Mouse (Mus musculus) heart, postnatal 25 days (tissue): ENCODE data around the gene Ceacam1. TPM values are rescaled to one million over a fixed set of nuclear protein-coding genes. Genes with fewer than 3 reads are reported as not detected.
A peak's percentile ranks its signal among the peaks of the same experiment; 100 is the strongest.
"Not testable (repeated sequence)": the region's sequence is repeated elsewhere in the genome, so short reads cannot be mapped to it uniquely, and the experiment has no call there.

Experiments used
- DNase-seq: peaks from one replicate; pipeline ENCODE4 v3.0.0; 2022; ENCODE audit warnings: low spot score
- intact Hi-C: fragments of 180-260 bp; cut with DNase I; formaldehyde crosslinking; loops from one replicate; pipeline ENCODE4 v1.15.1; 2025
- total RNA-seq, 2 experiments: library from RNA; stranded (reverse); gene quantifications; 2 replicates each; pipeline ENCODE4 v1.2.3; 2021

Gene Ceacam1
- total RNA-seq, 2 experiments from 2014 or later, result 12.4 to 14.7 TPM

GRCm38 (mm10) chr7:25449913-25450890 is 27.2 kb downstream of the Ceacam1 start:
- no peak for DNase-seq
- intact Hi-C loops, result loop anchor here (10.0 kb wide), 1 partner anchor 645 kb away; no protein-coding TSS in a partner anchor

DNA sequence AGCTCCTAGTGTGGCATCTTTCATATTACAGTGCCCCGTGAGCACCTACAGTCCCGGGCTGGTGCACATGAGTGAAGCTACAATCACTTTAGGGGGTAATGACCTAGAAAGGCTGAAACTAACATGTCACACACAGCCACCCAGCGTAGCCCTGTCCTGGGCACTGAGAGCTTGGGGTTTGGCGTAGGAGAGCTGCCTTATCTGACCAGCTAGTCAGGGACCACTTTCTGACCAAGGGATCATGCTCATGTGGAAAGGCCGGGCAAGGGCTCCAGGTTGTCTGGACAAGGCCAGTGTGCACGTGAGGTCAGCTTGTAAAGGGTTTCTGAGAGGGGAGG is 36.6 kb downstream of the Ceacam1 start:
- no peak for DNase-seq
- intact Hi-C loops, result loop anchor here (10.0 kb wide), 1 partner anchor 636 kb away; no protein-coding TSS in a partner anchor

DNA sequence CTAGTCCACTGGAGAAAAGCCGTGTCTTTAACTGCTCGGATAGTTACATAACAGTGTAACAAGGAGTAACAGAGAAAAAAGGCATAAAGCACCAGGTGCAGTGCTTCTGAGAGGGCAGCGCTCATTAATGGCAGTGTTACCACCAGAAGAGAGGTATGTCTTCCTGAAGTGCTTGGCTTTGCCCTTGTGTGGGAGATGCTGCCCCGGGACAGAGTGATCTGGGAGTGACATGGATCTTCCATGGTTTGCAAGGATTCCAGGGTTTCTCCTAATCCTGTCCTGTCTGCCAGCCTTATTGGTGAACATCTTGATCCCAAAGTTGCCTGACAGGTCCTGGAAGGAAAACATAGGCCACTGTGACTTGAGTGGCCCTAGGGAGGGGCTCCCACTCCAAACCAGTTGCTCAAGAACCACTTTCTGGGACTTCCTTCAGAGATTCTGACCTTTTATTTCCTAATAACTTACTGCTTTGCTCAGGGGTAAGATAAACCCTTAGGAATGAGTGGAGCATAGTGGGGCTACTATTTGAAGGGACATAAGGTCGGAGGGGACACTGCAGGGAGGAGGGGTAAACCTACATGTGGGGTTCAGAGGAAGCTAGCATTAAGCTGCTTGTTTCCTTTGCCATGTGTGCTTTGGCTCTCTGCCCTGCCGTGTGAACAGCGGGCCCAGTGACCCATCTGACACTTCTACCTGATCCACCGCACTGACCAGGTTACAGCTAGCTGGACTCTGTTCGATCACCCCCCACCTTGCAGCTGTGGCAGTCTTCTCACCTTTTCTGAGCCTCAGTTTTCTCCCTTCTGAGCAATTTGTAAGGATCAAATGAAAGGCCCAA is 37.2 kb downstream of the Ceacam1 start:
- intact Hi-C loops, result loop anchor here (10.0 kb wide), 1 partner anchor 635 kb away; no protein-coding TSS in a partner anchor
- DNase-seq, result no peak

DNA sequence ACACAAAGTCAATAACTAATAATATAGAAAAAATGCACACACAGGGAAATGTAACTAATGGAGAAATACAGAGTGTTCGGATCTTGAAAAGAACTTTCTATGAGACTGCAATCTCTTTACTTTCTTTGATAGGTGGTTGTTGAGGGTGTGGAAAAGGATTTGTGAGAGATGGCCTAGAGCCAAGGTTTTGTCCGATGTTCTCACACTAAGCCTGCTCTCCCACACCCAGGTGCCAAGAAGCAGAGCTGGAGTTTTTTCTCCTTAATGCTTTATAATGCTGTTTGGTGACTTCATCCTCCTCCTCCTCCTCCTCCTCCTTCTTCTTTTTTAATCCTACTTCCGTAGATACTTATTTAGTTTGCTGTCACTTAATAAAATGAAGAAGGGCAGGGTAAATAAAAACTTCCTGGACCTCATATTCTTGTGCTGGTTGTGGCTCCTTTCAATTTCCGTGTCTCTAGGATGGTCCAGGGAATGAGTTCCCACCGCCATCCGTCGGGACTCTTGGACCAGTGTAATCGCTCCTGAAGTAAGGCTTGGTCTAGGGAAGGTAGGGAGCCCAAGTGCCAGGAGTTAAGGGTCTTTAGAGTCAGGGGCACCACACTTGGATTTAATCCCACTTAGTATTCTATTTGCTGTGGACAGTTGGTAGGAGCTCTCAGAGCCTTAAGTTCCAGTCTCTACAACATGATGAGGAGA is 38.1 kb downstream of the Ceacam1 start:
- no peak for DNase-seq
- intact Hi-C loops, result no loop called here

- DNase-seq, result no peak
- intact Hi-C loops, result no loop called here
These were observed 40.7 kb downstream of the Ceacam1 start for GRCm38 (mm10) chr7:25436704-25437103.

GRCm38 (mm10) chr7:25436226-25436625 is 41.2 kb downstream of the Ceacam1 start:
- intact Hi-C loops, result no loop called here
- peak; percentile 33 for DNase-seq

- DNase-seq, result no peak
- intact Hi-C loops, result no loop called here
These were observed 41.9 kb downstream of the Ceacam1 start for GRCm38 (mm10) chr7:25435546-25435851.

DNA sequence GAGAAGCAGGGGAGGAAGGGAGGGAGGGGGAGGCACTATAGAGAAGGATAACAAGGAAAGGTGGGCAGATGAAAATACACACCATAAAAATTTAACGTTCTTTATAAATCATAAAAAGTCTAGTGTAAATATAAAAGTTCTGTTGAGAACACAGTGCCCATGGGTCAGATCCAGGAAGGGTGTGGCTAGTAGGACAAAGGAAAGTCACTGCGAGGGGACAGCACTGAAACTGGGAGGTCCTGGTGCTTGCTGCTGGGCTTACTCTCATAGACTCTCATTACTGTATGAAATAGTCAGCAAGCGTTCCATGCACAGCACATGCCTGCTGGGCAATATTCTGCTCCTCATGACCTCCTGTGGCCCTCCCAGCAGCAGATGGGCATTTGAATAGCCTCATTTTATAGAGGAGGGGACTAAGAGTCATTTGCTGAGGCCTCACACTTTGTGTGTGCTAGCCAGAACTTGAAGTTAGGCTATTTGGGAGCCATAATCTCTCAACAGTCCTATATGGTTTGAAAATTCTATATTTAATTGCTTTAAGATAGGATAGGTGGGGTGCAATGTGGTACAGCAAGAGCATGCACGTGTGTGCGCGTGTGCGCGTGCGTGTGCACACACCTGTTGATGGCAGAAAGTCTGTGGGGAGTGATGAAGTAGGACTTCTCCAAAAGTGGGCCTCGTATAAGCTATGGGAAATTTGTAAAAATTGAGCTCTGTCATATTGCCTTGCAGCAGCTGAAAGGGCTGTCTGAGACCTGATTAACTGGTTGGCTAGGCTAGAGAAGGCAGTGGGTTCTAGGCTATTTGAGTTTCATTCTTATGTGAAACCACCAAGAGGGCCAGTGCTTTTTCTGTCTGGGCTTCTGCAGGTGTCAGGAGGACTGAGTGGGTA is 42.5 kb downstream of the Ceacam1 start:
- DNase-seq, result no peak
- intact Hi-C loops, result no loop called here

- no peak for DNase-seq
- intact Hi-C loops, result no loop called here
These were observed 43.4 kb downstream of the Ceacam1 start for GRCm38 (mm10) chr7:25433781-25434560.

DNA sequence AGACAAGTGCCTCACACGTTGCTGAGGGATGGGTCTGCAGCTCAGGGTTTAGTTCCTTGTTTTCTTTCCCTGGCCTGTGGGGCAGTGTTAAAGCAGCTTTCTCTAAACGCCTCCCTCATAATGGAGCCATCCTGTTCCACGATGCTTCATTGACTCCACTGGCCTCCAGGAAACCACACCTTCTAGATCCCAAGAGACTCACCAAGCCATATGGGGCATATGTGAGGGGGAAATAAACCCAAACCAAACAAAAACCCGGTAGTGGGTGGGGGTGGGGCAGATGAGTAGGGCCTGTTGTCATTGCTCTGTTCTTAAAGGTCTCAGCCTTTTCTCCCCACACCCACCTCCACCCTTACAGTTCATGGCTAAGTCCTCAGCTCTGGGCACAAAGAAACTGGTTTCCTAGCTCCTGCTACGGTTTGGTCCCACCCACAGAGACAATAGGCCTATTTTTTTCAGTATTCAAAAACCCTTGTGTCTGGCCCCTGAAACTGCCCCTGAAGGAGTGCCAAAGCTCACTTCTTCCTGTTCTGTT is 44.3 kb downstream of the Ceacam1 start:
- peak; percentile 16 for DNase-seq
- intact Hi-C loops, result no loop called here

GRCm38 (mm10) chr7:25432381-25432780 is 45.0 kb downstream of the Ceacam1 start:
- intact Hi-C loops, result no loop called here
- DNase-seq, result no peak

DNA sequence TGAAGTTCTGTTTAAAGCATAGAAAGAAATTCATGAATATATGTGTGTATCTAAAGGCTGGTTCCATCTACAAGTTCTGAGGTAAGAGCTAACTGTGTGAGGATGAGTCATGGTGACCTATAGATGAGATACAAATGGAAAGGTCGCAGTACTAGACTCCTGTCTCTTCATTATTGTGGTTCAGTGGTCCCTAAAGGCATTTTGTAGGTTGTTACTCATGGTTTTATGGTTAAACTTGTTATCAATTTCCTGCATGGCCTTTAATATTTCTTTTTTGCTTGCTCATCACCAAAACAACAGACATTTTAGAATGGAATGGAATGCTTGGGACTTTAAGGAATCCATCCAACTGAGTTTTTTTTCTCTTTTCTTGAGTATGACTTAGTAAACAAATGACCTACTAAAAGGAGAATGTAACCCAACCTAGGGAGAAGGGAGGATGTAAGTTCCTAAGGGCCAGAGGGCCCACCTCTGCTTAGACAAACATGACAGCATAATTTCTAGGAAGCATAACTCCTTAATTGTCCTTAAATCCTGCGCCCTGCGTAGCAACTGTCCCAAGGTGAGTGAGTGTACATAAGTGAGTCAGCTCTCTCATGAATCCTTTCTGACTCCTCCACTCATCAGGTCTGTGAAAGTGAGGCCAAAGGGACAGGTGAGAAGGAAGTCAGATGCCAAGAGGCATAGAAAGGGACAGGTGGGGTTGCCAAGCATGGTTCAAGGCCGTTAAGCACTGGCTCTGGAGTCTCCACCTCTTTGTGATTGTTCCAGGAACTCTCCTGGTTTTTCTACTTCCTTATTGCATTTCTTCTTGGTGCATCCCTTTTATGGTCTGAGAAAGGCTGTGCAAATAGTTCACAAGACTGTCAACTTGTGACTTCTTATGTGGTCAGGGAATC is 47.3 kb downstream of the Ceacam1 start:
- DNase-seq, result no peak
- intact Hi-C loops, result loop anchor here (5.0 kb wide), 1 partner anchor 167 kb away; no protein-coding TSS in a partner anchor

GRCm38 (mm10) chr7:25428321-25428720 is 49.1 kb downstream of the Ceacam1 start:
- no peak for DNase-seq
- intact Hi-C loops, result loop anchor here (5.0 kb wide), 1 partner anchor 169 kb away; no protein-coding TSS in a partner anchor

DNA sequence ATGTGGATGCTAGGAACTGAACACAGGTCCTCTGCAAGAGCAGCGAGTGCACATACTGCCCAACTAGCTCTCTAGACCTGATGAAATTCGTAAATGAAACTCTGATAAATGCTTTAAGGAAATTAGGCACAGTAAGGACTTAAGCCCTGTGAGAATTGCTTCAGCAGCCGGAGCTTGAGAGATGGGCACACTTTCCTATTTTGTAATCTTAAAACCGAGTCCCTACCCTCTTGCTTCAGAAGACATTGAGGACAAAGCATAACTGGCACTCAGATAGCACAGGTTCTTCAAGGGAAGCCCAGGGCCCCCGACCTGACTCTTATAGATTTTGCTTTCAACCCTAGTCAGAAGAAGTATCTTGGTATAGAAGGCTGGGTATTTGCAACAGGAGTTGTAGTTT is 50.3 kb downstream of the Ceacam1 start:
- no peak for DNase-seq
- intact Hi-C loops, result loop anchor here (5.0 kb wide), 1 partner anchor 170 kb away; no protein-coding TSS in a partner anchor

DNA sequence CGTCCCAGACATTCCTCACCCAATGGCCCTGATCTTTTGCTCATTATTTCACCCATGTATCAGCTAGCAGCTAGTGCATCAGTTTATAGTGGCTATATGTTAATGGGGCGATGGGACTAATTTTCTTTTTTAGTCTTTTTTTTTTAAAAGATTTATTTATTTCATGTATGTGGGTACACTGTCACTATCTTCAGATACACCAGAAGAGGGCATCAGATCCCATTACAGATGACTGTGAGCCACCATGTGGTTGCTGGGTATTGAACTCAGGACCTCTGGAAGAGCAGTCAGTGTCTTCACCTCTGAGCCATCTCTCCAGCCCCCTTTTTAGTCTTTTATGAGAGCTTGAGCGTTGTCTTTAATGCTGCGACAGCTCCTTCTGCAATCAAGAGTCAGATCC is 51.0 kb downstream of the Ceacam1 start:
- intact Hi-C loops, result loop anchor here (5.0 kb wide), 1 partner anchor 171 kb away; no protein-coding TSS in a partner anchor
- DNase-seq, result not testable (repeated sequence)

GRCm38 (mm10) chr7:25424429-25424828 is 53.0 kb downstream of the Ceacam1 start:
- intact Hi-C loops, result loop anchor here (1.0 to 2.0 kb wide), 2 partner anchors 55 to 116 kb away; no protein-coding TSS in a partner anchor
- DNase-seq, result peak; percentile 41

DNA sequence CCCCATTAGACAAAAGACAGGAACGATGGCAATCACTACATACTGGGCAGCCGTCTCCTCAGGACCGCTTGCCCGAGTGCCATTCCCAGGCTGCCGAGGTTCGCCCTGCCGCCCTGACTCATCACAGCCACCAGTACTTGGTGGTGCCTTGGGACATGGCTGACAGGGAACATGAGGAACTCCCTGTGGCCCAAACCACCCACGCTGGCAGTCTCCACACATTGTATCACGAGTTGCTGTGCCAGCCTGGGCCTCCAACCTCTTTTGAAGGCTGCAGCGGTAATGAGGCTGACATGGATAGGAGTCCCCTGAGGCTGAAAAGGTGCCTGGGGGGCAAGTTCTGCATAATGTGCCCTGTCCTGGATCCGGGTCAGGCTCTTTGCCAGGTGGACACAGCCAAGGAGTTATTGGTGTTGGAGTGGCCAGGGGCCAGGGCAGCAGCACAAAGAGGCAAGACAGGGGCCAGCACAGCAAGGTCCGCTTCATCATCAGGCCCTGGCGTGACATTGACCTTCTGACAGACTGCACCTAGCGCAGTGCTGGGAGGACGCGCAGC is 55.0 kb downstream of the Ceacam1 start:
- no peak for DNase-seq
- intact Hi-C loops, result no loop called here
